22 mouse cellular contexts compared by ENCODE assay signal in genomic region chr11:45058658-45059057, GRCm38 (mm10).
DNase-seq lines count a peak whose midpoint lies in the region; ATAC-seq lines count a peak whose summit lies in the region.
"Had no signal": no experiment of that assay in that cellular context is flagged by ENCODE, and none has a peak within 500 bp of the region (broad histone marks: within the 10 kb centered on the region; RNA-seq: fewer than 3 reads in every experiment).

No protein-coding gene starts in this region.

- ATAC-seq in frontal cortex, adult (ENCODE audit: low TSS enrichment): peak; percentile 88
- ATAC-seq: activated CD4-positive, CD25-positive, alpha-beta regulatory T cell, adult 4 months; CD4-positive, CD25-positive, alpha-beta regulatory T cell, adult 4 months; forebrain, embryonic 14.5 days; Patski had no signal

- no peak for DNase-seq in frontal cortex, postnatal 10 days (ENCODE audit: low spot score in 2 of 2)
- peak; percentile 5 for DNase-seq in left cerebral cortex, adult 11 months (ENCODE audit: low spot score)
- DNase-seq in left cerebral cortex, postnatal 36 days (ENCODE audit: low spot score in 2 of 2): no peak
- peak; percentile 16 for DNase-seq in testis, postnatal 14 days (ENCODE audit: low spot score)
- no peak for DNase-seq in testis, postnatal 10 days (ENCODE audit: low spot score)
- DNase-seq in layer of hippocampus, postnatal 14 days (ENCODE audit: low spot score in 2 of 2): no peak
- DNase-seq: adrenal gland, adult 8-10 months; adrenal gland, postnatal 14 days; adrenal gland, postnatal 36 days; B cell, adult 2 months; cerebellum, adult 11 months; cerebellum, adult 18-20 months; cerebellum, adult 8-10 months; cerebellum, adult 9-11 months; cerebellum, postnatal 14 days; cerebellum, postnatal 36 days; embryo, embryonic 11 days had no signal

- intact Hi-C loops in left cerebral cortex, postnatal 36 days (cut with DNase I): no loop called here

Comparison
In these comparisons a context has a peak if more than half of its experiments do, and no peak if none do; other contexts are left out.
1. DNase-seq: peak in left cerebral cortex, adult 11 months (single experiment) and testis, postnatal 14 days (single experiment); none in frontal cortex, postnatal 10 days (0 of 2), left cerebral cortex, postnatal 36 days (0 of 2), testis, postnatal 10 days (single experiment) and layer of hippocampus, postnatal 14 days (0 of 2).